Mouse (Mus musculus): Measurements from ENCODE around the gene Polr3a.
A peak's percentile ranks its signal among the peaks of the same experiment; 100 is the strongest.
"Not testable (repeated sequence)": the region's sequence is repeated elsewhere in the genome, so short reads cannot be mapped to it uniquely, and the experiment has no call there.

Gene Polr3a

DNA sequence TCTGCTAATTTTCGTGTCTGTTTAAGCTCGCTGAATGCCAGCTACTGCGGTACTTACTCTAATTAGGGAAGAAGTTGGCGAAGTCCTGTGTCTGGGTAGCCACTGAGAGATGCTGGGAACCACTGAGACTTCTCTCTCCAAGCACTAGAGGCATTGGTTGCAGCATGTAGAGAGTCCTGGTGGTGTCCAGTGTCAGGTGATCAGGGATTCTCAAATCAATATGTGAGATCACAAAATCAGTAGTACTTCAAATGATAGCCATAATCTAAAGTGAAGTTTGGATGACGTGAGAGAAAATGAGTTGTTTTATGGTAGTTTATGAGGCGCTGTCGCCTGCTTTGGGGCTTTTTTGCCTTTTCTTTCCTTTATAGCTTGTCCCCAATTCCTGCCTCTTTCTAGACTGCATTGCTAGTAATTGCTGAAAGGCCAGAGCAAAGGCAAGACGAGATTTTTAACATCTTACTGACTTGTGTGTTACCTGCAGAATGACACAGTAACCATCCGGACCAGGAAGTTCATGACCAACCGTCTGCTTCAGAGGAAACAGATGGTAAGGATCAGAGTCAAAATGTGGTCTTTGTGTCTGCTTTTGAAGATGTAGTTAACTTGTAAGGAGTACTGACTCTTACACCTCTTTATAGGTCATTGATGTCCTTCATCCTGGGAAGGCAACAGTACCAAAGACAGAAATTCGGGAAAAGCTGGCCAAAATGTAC, 4.6 kb upstream of the Polr3a start:
- peak; percentile 21 for DNase-seq (ENCODE audit: low read depth, low spot score)

GRCm38 (mm10) chr14:24490468-24491265, 3.8 kb upstream of the Polr3a start:
- DNase-seq (ENCODE audit: low read depth, low spot score), result peak; percentile 94

DNA sequence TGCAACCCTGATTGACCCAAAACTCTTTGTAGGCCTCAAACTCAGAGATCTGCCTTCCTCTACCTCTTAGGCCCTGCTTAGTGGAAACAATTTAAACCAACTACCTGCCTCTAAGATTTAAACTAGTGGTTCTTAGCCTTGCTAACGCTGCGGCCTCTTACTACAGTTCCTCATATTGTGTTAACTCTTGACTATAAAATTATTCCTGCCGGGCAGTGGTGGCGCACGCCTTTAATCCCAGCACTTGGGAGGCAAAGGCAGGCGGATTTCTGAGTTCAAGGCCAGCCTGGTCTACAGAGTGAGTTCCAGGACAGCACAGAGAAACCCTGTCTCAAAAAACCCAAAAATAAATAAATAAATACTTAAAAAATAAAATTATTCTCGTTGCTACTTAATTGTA, 2.9 kb upstream of the Polr3a start:
- not testable (repeated sequence) for DNase-seq (ENCODE audit: low read depth, low spot score)

- DNase-seq (ENCODE audit: low read depth, low spot score), result no peak
These were observed 554 bp downstream of the Polr3a start for GRCm38 (mm10) chr14:24486241-24486767.

DNA sequence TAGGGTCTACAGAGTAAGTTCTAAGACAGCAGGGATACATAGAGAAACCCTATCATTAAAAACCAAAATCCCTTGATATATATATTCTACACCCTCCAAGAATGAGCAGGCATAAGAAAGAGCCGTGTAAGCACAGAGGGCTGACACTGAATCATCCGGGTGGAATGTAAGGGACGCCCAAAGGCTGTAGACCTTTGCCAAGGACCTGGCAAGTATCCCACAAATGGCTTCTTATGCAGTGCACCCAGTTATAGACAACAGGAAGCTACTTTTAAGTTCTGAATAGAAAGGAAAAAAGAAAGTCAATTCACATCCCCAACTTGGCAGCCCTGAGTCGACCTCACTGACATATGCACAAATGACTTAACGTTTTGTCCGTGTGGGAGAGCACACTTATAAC, 18.1 kb downstream of the Polr3a start:
- DNase-seq (ENCODE audit: low read depth, low spot score), result no peak

DNA sequence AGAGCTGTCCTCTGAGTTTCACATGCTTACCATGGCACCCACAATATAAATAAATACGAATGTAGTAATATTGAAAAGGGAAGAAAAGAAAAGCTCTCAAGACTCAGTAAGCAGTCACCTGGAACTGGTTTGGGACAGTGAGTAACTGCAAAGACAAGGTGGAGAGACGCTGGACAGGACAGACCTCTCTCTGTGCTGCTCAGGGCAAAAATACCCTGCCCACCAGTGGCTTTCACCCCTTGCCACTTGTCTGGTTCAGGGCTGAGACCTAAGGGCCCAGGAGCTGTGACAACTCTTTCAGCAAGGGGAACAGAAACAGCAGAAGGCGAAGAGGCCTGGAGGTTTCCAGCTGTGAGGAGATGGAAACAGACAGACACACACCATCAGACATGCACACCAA, 28.7 kb downstream of the Polr3a start:
- DNase-seq (ENCODE audit: low read depth, low spot score), result no peak

DNA sequence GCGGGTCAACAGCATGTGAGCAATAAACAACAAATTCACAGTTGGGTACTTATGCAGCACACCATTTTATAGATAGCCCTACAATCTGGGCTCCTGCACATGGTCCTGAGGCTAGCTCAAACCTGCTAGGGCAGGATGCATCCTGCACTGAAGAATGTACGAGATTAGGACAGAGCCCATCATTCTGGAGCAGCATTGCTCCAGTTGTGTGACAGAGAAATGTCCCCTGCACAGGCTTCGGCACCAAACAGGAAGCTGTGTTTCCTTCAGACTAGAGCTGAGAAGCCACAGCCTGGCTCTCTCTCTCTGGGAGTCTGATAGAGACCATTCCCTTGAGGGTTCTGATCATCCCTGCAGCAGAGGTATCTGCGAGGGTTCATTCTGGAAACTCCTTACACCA, 43.3 kb downstream of the Polr3a start:
- not testable (repeated sequence) for DNase-seq (ENCODE audit: low read depth, low spot score)

All from CD4-positive helper T cell, adult 2 months (primary cell).